Mouse (Mus musculus): Measurements from ENCODE around the gene Itpkc.
A peak's percentile ranks its signal among the peaks of the same experiment; 100 is the strongest.

- TF ChIP-seq CTCF (conservative IDR thresholded peaks at IDR 0.05 in 1 of 2, IDR thresholded peaks at IDR 0.05 in 1 of 2; ENCODE audit: low read depth in 2 of 2, low read length in 2 of 2) (peak in 1 of 2 experiments; percentile 57; a peak in 2 of 4 replicates), SMC3 (IDR thresholded peaks at IDR 0.05; ENCODE audit: low read depth, low read length) (peak; percentile 32)
Observed at GRCm38 (mm10) chr7:27255721-27256120, 27.3 kb upstream of the Itpkc start.
